Mouse (Mus musculus): ENCODE data around the gene Ttc8.
A peak's percentile ranks its signal among the peaks of the same experiment; 100 is the strongest.

DNA sequence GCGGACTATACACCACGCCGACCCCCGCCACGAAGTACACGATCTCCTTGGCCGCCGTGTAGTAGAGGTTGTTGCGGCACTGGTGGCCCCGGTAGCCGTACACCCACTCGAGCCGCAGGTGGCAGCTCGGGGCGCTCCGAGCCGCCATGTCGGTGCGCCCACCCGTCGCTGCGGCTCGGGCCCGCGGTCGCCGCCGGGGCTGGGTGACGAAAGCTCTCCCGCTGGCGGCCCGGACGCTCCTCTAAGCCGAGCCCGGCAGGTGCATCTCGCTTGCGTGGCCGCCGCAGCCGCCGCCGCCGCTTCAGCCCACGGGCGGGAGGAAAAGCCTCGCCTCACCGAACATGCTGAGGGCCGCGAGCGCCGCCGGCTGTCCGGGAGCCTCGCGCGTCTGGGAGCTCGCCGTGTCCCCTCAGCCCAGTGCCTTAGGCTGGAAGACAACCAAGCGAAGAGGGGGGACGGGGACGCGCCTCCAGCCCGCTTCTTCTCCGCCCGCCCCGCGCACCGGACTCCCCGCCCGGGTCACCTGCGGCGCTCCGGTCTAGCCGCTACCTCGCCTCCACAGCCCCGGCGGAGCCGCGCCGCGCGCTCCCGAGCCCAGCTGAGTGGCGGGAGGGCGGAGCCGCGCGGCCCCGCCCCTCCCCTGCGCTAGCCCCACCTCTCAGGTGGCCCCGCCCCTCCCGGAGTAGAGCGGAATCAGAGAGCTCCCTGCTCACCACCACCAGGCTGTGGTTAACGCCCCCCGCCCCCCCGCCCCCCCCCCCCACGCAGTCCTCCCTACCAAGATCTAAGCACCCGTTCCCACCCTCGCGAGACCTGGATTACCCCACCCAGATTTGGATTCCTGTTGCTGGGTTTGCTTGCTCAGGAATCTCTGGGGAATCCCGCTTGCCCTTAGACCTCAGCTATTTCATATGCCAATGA is 19.2 kb upstream of the Ttc8 start, which contains the start of gene Eml5:
- TF ChIP-seq CTCF (IDR thresholded peaks at IDR 0.05; ENCODE audit: insufficient read depth, low read depth, low read length) = no peak
- TF ChIP-seq POLR2A (IDR thresholded peaks at IDR 0.05; ENCODE audit: insufficient read depth, low read depth, low read length) = peak; percentile 73

Data from olfactory bulb, adult 2 months (tissue).